Mouse (Mus musculus) liver, adult 2 months (tissue): ENCODE measurements around the gene Utf1.

Experiments used
- CTCF ChIP-seq: fragments of 200-500 bp; IDR thresholded peaks from 2 replicates; pipeline ENCODE4 v1.5.1; 2011; ENCODE audit warnings: low read depth, low read length, control low read depth
- POLR2A ChIP-seq: fragments of 200-500 bp; IDR thresholded peaks from 2 replicates; pipeline ENCODE4 v1.6.1; 2011; ENCODE audit warnings: low read length, control low read depth; ENCODE audit not compliant: insufficient read depth; ENCODE audit errors: extremely low read depth

DNA sequence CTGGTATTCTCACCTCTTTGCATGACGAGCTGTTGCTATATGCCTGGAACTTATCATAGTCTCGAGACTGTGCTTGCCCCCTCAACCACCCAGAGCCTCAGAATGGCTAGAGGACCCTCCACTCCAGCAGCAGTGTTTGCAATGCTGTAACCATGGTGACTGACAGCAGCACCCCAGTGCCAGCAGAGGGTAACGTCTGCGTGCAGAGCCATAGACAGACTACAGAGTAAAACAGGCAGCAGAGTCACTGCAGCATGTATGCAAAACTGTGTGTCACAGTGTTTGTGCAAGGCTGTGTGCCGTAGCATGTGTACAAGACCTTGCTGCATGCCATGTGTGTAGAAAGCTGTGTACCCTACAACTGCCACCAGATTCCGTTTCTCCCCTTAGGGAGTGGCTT, 34.1 kb upstream of the Utf1 start:
- TF ChIP-seq CTCF: no peak
- no peak for TF ChIP-seq POLR2A
